Mouse (Mus musculus) intestine, embryonic 14.5 days (tissue): ENCODE measurements around the gene Ctbp2. TPM values are rescaled to one million over a fixed set of nuclear protein-coding genes. Genes with fewer than 3 reads are reported as not detected.

ENCODE experiments used
- ATAC-seq: fragments of 200-750 bp; cut with Nextera tagmentation; replicated peaks from 2 replicates; pipeline ENCODE4 v1.8.0; 2017; ENCODE audit warnings: low read depth, moderate number of reproducible peaks, moderate TSS enrichment, moderate library complexity; ENCODE audit not compliant: low FRiP score, low TSS enrichment
- DNase-seq: peaks from one replicate; pipeline ENCODE4 v3.0.0-alpha.2; 2018; ENCODE audit warnings: low spot score
- H3K27ac ChIP-seq: fragments of 300-500 bp; sonication (generic); 2 replicates; pipeline ENCODE4 v1.5.1; 2014; ENCODE audit warnings: low read depth, mild to moderate bottlenecking, control low read depth
- H3K27me3 ChIP-seq: fragments of 300-500 bp; sonication (generic); replicated peaks from 2 replicates; pipeline ENCODE4 v1.6.1; 2014; ENCODE audit warnings: low read length, control low read depth; ENCODE audit not compliant: control insufficient read depth, insufficient read depth
- H3K36me3 ChIP-seq: fragments of 300-500 bp; sonication (generic); 2 replicates; pipeline ENCODE4 v1.6.1; 2014; ENCODE audit warnings: low read length, control low read depth; ENCODE audit not compliant: control insufficient read depth, insufficient read depth
- H3K4me1 ChIP-seq: fragments of 300-500 bp; sonication (generic); replicated peaks from 2 replicates; pipeline ENCODE4 v1.6.1; 2014; ENCODE audit warnings: low read length, control low read depth, mixed read lengths; ENCODE audit not compliant: control insufficient read depth, insufficient read depth
- H3K4me2 ChIP-seq: fragments of 300-500 bp; sonication (generic); 2 replicates; pipeline ENCODE4 v1.6.1; 2014; ENCODE audit warnings: low read length
- H3K4me3 ChIP-seq: fragments of 300-500 bp; sonication (generic); 2 replicates; pipeline ENCODE4 v1.5.1; 2014; ENCODE audit warnings: low read depth, low read length, control low read depth, mixed read lengths
- H3K9ac ChIP-seq: fragments of 300-500 bp; sonication (generic); 2 replicates; pipeline ENCODE4 v1.6.1; 2014; ENCODE audit warnings: mild to moderate bottlenecking, low read length
- H3K9me3 ChIP-seq: fragments of 300-500 bp; sonication (generic); 2 replicates; pipeline ENCODE4 v1.6.1; 2016; ENCODE audit warnings: low read length, control low read depth; ENCODE audit not compliant: control insufficient read depth
- whole genome bisulfite sequencing: fragments of 180-500 bp; shearing (Covaris S2); extraction: QIAGEN DNeasy Blood & Tissue Kit; methylation state at CpG from one replicate; pipeline ENCODE4 v1.1.7; 2014; 5-methylcytosine and 5-hydroxymethylcytosine counted together
- polyA plus RNA-seq: library from polyadenylated mRNA; unstranded; fragments of >200 nt; fragmentation: Nextera tagmentation; extraction: Ambion mirVana; gene quantifications from 2 replicates; pipeline ENCODE4 v1.2.1, GENCODE M21; 2014

Ctbp2 gene
- polyA plus RNA-seq, 1 experiment from 2014 or later: 117 TPM

GRCm38 (mm10) chr7:132977981-132978380, 146.2 kb downstream of the Ctbp2 start:
- no peak overlapping the region for H3K27ac ChIP-seq
- 92% methylated on average over 2 of the region's 2 CpGs for WGBS
- no peaks in the 10 kb centered on the region for H3K27me3 ChIP-seq
- no peak overlapping the region for H3K4me2 ChIP-seq
- DNase-seq: no peak
- H3K36me3 ChIP-seq: peaks cover 57% of the 10 kb centered on the region
- H3K9ac ChIP-seq: no peak overlapping the region
- H3K4me3 ChIP-seq: no peak overlapping the region
- ATAC-seq: no peak
- no peaks in the 10 kb centered on the region for H3K4me1 ChIP-seq
- H3K9me3 ChIP-seq: no peaks in the 10 kb centered on the region

- Histone ChIP-seq H3K36me3 (peaks cover 47% of the 10 kb centered on the region), H3K27me3 (no peaks in the 10 kb centered on the region), H3K4me3 (no peak overlapping the region), H3K4me1 (no peaks in the 10 kb centered on the region), H3K9me3 (no peaks in the 10 kb centered on the region), H3K4me2 (no peak overlapping the region), H3K27ac (no peak overlapping the region), H3K9ac (no peak overlapping the region)
- ATAC-seq (no peak), DNase-seq (no peak)
- WGBS: 86% methylated on average over 2 of the region's 2 CpGs
Measured at GRCm38 (mm10) chr7:132976079-132976478, 148.1 kb downstream of the Ctbp2 start.

DNA sequence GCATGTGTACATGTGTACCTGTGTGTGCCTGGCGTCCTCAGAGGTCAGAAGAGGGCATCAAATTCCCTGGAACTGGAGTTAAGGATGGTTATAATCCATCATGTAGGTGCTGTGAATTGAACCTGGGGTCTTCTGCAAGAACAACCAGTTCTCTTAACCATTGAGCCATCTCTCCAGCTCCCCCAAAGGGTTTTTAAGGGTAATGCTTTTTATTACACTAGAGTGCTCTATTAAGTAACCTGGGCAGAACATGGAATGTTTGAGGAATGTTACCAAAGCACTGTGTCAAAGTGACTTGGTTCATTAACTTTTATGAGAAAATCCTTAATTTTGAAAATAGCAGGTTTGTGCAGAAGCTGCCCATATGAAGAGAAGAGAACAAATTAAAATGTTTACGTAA, 152.1 kb downstream of the Ctbp2 start:
- 95% methylated on average over 2 of the region's 2 CpGs for WGBS
- Histone ChIP-seq H3K4me2 (no peak overlapping the region), H3K4me3 (no peak overlapping the region), H3K27me3 (no peaks in the 10 kb centered on the region), H3K9me3 (no peaks in the 10 kb centered on the region), H3K36me3 (peaks cover 46% of the 10 kb centered on the region), H3K9ac (no peak overlapping the region), H3K27ac (no peak overlapping the region), H3K4me1 (no peaks in the 10 kb centered on the region)
- DNase-seq (no peak), ATAC-seq (no peak)

DNA sequence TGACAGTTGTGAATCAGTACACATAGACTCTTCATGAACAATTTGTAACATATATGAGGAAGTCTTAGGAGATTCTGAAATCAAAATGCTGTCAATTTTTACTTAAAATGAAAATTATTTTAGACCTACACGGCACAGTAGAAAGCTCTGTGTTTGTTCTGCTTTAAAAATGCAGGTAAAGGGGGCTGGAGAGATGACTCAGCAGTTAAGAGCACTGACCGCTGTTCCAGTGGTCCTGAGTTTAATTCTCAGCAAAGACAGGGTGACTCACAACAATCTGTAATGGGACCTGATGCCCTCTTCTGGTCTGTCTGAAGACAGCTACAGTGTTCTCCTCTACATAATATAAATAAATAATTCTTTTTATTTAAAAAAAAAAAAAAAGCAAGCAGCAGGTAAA, 158.4 kb downstream of the Ctbp2 start:
- Histone ChIP-seq H3K9me3 (no peaks in the 10 kb centered on the region), H3K4me3 (no peak overlapping the region), H3K4me2 (no peak overlapping the region), H3K9ac (no peak overlapping the region), H3K4me1 (no peaks in the 10 kb centered on the region), H3K27me3 (no peaks in the 10 kb centered on the region), H3K27ac (no peak overlapping the region), H3K36me3 (peaks cover 20% of the 10 kb centered on the region)
- DNase-seq: no peak
- ATAC-seq: no peak
- WGBS: 86% methylated on average over 2 of the region's 2 CpGs

- Histone ChIP-seq H3K4me2 (no peak overlapping the region), H3K4me1 (no peaks in the 10 kb centered on the region), H3K9ac (no peak overlapping the region), H3K36me3 (peaks cover 20% of the 10 kb centered on the region), H3K9me3 (no peaks in the 10 kb centered on the region), H3K27me3 (no peaks in the 10 kb centered on the region), H3K27ac (no peak overlapping the region), H3K4me3 (no peak overlapping the region)
- DNase-seq (no peak), ATAC-seq (no peak)
- WGBS: 80% methylated on average over 3 of the region's 3 CpGs
Measured at GRCm38 (mm10) chr7:132964395-132964794, 159.8 kb downstream of the Ctbp2 start.

DNA sequence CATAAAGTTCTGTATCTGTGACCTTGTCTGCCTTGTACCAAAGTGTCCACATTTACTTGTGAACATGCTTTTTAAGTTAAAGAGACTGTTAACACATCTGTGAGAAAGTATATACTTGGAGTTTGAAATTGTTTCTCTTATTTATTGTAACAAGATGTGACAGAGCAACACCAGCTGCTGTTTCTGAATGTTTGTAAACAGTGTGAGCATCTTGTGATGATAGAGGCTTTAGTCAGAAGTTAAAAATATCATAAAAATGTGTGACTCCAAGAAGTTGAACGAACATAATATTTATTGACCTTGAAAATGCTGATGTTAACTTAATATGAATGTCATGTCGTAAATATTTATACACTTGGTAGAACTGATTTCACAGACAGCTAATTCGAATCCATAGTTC, 173.5 kb downstream of the Ctbp2 start:
- 74% methylated on average over 3 of the region's 3 CpGs for WGBS
- ATAC-seq: no peak
- no peak for DNase-seq

DNA sequence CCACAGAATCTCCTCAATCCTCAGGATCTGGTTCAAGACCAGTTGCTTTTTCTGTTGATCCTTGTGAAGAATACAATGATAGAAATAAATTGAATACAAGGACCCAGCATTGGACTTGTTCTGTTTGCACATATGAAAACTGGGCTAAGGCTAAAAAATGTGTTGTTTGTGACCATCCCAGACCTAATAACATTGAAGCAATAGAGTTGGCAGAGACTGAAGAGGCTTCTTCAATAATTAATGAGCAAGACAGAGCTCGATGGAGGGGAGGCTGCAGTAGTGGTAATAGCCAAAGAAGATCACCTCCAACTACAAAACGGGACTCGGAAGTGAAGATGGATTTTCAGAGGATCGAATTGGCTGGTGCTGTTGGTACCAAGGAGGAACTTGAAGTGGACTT, 174.2 kb downstream of the Ctbp2 start:
- Histone ChIP-seq H3K9me3 (no peaks in the 10 kb centered on the region), H3K9ac (no peak overlapping the region), H3K36me3 (no peaks in the 10 kb centered on the region), H3K4me2 (no peak overlapping the region), H3K4me1 (peaks cover 7% of the 10 kb centered on the region), H3K27me3 (no peaks in the 10 kb centered on the region), H3K4me3 (no peak overlapping the region), H3K27ac (no peak overlapping the region)
- DNase-seq (no peak), ATAC-seq (no peak)
- 86% methylated on average over 4 of the region's 4 CpGs for WGBS

More for the DNA sequence above, 173.5 kb downstream of the Ctbp2 start:
- Histone ChIP-seq H3K36me3 (no peaks in the 10 kb centered on the region), H3K9ac (no peak overlapping the region), H3K4me2 (no peak overlapping the region), H3K9me3 (no peaks in the 10 kb centered on the region), H3K4me3 (no peak overlapping the region), H3K27ac (no peak overlapping the region), H3K27me3 (no peaks in the 10 kb centered on the region), H3K4me1 (peaks cover 7% of the 10 kb centered on the region)

- DNase-seq (no peak), ATAC-seq (no peak)
- H3K27me3 ChIP-seq: no peaks in the 10 kb centered on the region
- H3K36me3 ChIP-seq: no peaks in the 10 kb centered on the region
- no peak overlapping the region for H3K4me3 ChIP-seq
- H3K4me1 ChIP-seq: peaks cover 6% of the 10 kb centered on the region
- no peaks in the 10 kb centered on the region for H3K9me3 ChIP-seq
- WGBS: 82% methylated on average over 2 of the region's 2 CpGs
- H3K4me2 ChIP-seq: no peak overlapping the region
- H3K9ac ChIP-seq: no peak overlapping the region
- H3K27ac ChIP-seq: no peak overlapping the region
Measured at GRCm38 (mm10) chr7:132940569-132940968, 183.6 kb downstream of the Ctbp2 start.

DNA sequence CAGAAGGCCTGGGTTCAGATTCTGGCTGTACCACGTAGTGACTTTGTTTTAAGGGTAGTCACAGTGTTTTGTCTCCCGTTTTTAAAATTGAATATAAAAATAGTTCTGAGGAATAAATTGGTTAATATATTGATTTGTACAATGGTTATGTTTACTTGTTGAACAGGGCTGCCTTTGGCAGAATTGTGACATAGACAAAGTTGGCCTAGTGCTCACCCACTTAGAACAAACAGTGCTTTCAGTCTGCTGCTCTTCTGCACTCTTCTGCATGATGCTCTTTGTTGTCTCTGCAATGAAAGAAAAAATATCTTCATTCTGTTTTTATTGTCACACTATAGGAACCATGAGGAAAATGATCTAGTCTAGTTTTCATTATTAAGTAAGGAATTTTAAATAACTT, 185.0 kb downstream of the Ctbp2 start:
- DNase-seq (no peak), ATAC-seq (no peak)
- Histone ChIP-seq H3K4me1 (peaks cover 6% of the 10 kb centered on the region), H3K9ac (no peak overlapping the region), H3K27ac (no peak overlapping the region), H3K4me3 (no peak overlapping the region), H3K4me2 (no peak overlapping the region), H3K36me3 (no peaks in the 10 kb centered on the region), H3K9me3 (no peaks in the 10 kb centered on the region), H3K27me3 (no peaks in the 10 kb centered on the region)
- 71% methylated on average over 2 of the region's 2 CpGs for WGBS
